Mouse (Mus musculus) induced T-regulatory cell, adult 2 months (primary cell): ENCODE results near the gene Thy1.

Experiments used
- DNase-seq: peaks from one replicate; pipeline ENCODE4 v3.0.0-alpha.2; 2012; ENCODE audit warnings: low read depth

Thy1 gene

DNA sequence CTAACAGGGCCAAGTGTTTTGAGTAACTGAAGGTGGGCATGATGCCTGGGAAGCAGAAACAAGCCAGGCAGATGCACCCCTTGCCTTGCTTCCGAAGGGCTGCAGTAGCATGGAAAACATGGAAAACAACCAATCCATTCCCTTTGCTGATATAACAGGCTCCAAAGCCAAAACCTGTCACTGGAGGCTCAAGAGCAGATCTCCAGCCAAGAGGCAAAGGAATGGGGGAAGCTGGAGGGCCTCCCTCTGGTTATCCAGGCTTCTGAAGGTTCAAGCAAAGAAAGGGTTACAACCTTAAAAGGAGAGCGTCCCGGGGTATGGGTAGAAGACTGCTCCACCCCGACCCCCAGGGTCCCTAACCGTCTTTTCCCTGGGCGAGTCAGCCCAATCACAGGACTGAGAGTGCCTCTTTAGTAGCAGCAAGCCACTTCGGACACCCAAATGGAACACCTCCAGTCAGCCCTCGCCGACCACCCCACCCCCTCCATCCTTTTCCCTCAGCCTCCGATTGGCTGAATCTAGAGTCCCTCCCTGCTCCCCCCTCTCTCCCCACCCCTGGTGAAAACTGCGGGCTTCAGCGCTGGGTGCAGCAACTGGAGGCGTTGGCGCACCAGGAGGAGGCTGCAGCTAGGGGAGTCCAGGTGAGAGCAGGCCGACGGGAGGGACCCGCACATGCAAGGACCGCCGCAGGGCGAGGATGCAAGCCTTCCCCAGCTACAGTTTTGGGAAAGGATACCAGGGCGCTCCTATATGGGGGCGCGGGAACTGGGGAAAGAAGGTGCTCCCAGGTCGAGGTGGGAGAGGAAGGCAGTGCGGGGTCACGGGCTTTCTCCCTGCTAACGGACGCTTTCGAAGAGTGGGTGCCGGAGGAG is at the start of gene Thy1:
Gene Thy1 (plus strand): TSS at position 549 of the 872 bp plus-strand sequence.
- DNase-seq: peak; percentile 79

DNA sequence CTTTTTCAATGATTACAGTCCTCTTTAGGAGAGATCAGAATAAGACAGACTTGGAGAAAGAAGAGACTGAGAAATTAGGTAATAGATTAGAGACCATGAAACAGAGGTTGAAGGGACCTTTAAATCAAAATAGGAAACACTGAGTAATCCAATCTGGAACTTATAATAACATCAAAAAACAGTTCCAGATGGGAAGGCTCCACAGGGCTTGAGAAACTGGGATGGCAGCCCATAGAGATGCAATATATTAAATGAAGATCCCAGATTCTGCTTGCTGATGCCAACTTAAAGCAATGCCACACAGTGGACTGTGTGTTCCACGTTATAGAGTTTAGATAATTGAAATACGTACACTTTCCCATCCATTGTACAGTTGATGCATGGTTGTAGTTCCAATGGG is 45.5 kb upstream of the Thy1 start:
- DNase-seq: no peak

DNA sequence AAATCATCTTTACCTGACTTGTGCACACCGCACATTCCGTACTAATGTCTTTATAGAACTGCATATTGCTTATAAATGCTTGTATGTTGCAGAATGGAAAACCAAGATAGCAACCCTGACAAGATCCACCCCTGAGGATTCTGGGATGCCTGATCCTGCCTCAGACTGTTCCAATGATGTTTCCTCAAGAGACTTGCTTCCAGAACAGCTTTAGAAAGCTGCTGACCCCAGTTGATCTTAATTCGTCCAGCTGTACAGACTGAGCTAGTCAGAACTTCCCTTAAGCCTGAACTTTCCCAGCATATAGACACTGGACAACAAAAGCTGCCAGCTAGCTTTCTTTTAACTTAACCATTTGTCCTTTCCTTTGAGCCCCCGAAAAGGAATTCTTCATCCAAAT is 44.3 kb upstream of the Thy1 start:
- DNase-seq: no peak

DNA sequence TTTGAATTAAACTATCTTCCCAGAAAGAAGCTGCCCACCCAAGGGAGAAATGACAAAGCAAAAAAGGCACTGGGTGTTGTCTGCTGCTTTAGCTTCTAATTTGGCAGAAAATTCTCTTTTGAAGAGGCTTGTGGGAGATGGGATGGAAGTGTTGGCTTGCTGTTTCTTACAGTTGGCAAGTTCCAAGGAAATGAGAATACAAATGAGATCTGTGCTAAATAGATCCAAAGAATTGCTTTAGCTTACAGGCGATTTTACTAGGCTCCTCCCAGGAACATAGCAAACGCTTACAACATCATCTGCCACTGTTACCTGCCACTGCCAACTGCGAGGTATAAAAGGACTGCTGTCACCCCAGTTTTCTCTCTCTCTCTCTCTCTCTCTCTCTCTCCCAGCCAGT is 38.8 kb upstream of the Thy1 start:
- no peak for DNase-seq

DNA sequence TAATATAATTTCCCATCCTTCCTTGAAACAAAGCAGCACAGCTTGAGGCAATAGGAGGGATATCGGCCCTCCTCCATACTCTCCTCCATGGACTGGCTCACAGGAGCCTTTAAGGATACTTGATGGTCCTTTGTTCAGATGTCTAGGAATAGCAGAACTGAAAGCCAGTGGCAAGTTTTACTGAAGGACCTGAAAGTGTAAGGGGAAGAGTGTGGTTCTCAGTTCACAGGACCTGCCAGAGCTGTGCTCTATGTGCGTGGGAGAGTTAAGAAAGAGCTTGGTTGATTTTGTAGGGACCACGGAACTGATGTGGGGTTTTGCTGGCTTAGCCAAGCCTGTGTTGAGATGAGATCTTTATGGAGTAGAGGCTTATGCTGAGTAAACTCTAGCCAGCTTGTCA is 37.9 kb upstream of the Thy1 start:
- no peak for DNase-seq

DNA sequence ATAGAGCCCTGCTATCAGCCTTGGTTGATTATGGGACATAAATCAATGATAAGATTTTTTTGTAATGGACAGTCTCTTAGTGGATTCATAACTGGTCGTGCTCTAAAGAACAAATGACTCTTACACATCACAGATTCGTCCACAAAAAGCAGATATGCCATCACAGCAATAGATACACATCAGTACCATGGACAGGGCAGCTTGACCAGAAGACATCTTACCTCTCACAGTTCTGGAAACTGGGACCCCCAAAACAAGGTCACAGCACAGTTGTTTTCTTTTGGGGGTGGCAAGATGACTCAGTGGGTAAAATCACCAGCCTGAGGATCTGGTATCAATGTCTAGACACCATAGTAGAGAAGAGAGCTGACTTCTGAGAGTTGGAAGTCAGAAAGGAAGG is 35.9 kb upstream of the Thy1 start:
- DNase-seq: no peak

DNA sequence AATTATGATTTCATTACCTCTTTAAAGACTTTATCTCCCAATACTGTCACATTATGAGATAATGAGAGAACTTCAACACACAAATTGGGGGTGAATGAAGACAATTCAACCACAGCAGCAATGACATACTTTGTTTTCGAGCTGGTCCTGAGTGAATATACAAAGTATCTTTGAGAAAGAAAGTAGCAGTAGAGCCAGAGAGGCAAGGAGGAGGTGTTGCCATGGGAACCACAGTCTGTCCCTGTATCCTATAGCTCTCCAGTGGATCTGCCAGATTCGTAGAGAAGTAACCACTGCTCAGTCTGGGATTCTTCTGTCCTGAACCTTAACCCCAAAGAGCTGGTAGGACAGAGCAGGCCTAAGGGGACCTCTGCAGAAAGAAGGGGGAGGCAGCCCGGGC is 35.2 kb upstream of the Thy1 start:
- DNase-seq: no peak

DNA sequence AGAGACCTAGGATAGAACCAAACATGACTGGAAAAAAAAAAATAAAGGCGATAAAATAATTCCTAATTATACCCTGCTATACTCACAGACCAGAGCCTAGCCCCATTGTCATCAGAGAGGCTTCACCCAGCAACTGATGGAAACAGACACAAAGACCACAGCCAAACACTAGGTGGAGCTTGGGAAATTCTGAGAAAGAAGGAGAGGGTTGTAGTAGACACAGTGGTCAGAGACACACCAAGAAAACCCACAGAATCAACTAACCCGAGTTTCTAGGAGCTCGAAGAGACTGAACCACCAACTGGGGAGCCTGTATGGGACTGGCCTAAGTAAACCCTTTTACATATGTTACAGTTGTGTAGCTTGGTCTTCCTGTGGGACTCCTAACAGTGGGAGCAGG is 32.3 kb upstream of the Thy1 start:
- peak; percentile 57 for DNase-seq

DNA sequence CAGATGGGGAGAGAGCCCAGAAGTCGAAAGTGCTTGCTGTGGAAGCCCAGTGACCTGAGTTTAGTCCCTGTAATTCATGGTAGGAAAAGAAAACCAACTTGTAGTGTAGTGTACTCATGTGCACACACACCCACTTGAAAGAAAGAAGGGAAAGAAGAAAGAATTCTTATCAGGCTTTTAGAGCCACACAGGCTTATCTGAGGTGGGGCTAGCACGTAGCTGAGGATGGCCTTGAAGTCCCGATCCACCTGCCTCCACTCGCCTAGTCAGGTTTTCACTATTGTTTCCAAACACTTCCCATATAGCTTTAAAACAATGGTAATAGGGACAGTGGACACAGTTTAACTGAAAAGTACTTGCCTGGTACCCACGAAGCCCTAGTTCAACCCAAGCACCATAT is 31.5 kb upstream of the Thy1 start:
- no peak for DNase-seq

DNA sequence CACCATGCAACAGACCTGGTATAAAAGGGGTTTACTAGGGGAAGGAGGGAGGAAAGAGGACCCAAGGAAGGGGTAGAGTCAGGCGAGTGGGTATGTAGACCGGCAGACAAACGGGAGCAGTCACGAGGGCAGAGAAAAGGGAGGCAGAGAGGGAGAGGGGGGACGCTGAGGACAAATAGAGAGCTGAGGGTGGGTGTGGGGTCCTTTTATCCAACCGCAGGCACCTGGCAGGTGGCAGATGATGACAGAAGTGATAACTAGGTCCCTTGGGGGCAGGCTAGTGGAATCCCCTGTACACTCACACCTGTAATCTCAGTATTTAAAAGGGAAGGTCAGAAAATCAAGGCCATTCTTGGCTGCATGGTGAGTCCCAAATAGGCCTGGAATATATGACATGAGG is 31.0 kb upstream of the Thy1 start:
- no peak for DNase-seq

DNA sequence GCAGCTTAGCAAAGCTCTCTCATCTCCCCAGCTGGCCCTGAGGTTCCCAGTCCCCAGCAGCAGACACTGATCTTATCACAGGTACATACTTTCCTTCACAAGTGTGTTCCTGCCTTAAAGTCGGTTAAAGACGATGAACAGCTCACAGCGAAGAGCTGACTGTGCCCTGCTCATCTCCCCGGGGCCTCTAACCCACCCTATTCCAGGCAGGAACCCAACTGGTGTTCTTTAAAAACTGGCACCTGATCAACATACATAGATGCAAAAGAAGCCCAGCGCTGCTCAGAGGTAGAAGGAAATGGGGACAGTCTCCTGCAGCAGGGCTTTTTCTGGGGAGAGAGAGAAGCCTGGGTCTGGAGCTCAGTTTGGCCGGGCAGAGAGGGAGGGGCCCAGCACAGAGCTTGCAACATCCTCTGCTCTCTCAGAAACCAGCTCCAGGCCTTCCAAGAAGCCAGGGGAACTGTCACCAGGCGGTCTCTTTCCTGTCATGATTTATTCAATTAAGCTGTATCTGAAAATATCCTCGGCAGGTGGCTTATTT is 30.4 kb upstream of the Thy1 start:
- peak; percentile 61 for DNase-seq

DNA sequence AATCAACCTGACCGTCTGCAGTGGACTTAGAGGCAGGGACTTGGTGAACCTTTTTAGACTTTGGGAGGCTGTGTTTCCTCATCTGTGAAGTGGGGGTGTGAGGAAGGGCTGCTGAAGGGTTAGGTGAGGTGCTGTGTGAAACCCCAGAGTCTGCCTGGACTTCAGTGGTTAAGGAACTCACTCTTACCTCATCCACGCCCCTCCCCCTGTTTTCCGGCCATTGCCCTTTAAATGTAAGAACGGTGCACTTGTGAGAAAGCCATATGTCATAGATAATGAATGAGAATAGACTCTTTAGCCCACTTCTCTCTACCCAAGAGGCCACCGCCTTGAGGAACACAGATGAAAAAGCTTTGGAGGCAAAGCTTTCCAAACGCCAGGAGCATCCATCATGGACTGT is 29.4 kb upstream of the Thy1 start:
- peak; percentile 73 for DNase-seq

DNA sequence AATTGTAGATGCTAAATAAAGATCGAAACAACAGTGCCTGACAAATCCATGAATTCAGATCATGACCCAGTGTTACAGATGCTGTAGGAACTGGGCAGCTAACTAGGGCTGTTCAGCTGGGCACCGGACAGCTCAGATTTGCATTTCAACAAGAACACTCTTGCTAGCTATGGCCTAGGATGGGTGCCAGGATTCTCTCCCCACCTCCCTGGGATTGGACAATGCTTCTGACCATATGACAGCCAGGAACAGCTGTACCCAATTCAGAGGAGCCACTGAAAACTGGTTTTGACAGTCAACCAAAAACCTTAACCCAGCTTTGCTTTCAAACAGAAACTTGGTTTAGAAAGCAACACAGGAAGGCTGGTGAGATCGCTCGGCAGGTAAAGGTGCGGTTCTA is 26.9 kb upstream of the Thy1 start:
- DNase-seq: peak; percentile 64

DNA sequence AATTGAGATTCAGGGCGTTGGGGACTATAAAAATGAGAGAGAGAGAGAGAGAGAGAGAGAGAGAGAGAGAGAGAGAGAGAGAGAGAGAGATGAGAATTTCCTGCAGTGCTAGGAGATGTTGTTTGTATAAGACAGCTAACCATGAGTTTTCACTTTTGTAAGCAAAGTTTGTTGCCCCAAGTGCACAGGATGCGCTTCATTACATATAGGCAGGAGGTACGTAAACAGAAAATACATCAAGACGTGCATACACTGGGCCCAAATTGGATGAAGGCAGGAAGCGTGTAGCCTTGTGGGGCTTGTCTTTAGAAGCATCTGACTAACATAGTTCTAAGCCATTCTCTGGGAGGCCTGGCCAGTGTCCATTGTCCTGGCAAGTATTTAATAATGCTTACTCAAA is 25.3 kb upstream of the Thy1 start:
- peak; percentile 84 for DNase-seq

DNA sequence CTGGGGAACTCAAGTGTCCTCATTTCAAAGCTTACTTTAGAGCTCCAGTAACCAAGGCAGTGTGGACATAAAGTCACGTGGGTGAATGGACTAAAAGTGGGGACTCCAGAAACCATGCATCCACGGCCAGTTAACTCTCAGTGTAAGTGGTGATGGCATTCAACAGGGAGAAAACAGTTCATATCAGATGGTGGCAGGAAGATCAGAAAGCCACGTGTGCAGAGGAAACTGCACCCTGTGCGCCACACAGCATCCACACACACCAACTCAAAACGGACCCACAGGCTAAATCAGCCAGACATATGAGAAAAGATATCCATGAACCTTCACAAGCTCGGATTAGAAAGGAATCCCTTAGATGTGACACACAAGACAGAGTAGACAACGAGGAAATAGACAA is 23.2 kb upstream of the Thy1 start:
- DNase-seq: peak; percentile 80

DNA sequence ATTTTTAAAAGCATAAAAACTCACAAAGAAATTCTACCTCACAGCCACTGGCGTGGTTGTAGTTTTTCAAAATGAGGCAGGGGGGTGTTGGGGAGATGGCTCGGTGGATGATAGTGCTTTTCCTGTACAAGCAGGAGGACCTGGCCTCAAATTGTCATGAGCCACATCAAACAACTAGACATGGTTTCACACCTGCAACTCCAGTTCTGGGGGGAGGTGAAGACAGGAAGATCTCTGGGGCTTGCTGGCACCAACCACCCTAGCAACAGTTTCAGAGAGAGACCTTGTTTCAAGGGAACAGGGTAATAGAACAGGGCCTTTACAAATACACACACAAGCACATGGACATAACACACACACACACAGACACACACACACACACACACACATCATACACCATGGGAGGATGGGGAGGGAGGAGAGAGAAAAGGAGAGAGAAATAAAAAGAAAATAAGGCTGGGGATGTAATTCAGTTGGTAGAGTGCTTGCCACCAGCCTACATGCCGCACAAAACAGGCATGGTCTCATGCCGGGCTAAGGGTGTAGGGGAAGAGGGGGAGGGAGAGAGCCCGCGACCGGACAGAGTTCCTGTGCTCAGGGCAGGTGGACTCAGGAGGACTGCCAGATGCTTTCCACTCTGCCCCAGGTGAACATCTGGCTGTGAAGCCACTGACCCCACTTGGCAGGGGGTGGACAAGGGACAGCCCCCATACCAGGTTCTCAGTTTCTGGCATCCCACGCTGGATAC is 20.9 kb upstream of the Thy1 start:
- peak; percentile 86 for DNase-seq

DNA sequence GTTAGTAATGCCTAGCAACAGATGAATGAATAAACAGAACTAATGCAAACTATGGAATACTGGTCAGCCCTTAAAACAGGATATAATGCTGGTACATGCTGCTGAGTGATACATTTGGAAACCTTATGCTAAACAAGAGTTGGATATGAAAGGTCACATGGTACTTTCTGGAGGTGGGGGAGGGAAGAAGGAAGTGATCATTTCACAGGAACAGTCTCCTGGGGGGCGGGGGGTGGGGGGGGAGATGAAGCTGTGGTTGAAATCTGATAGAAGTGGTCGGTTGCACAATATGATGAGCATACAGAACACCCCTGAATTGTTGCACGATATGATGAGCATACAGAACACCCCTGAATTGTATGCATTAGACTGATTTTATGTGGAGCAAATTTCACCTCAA is 19.1 kb upstream of the Thy1 start:
- peak; percentile 66 for DNase-seq

DNA sequence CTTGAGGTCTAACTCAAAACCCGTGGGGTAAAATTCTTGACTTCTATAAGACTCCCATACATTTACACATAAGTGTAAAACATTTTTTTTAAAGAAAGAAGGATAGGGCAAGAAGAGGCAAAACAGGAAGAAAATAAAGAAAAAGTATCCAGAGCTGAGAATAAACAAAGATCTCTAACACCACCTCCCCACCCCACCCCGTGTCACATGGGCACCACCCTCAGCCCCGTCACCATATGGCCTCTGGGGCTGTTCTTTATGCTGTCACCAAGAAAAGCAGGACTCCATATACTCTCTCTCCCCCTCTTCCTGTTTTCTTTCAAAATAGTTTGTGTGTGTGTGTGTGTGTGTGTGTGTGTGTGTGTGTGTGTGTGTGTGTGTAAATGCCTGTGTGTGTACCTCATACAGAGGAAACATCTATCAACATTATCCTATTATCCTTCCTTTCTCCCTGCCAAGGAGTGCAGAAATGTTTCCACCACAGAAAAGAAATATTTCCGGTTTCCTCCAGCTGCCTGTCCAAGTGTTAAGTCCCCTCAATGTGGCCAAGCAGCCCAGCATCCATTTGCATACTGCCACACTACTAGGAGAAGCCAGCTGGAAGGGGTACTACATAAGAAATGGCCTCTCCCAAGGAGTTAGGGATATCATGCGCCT is 13.5 kb upstream of the Thy1 start:
- peak; percentile 69 for DNase-seq

DNA sequence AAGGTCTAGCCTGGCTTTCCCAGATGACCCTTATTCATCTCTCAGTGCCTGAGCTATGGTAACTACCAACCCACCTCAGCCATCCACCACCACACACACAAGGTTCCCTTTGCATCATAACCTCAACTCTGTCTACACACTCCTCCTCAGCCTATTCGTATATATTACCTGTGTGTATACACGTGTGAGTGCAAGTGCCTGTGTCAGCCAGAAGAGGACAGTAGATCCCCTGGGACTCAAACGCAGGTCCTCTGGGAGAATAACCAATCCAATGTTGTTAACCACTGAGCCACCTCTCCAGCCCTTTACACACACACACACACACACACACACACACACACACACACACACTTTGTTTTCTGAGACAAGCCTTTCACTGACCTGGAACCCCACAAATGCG is 12.5 kb upstream of the Thy1 start:
- DNase-seq: no peak

DNA sequence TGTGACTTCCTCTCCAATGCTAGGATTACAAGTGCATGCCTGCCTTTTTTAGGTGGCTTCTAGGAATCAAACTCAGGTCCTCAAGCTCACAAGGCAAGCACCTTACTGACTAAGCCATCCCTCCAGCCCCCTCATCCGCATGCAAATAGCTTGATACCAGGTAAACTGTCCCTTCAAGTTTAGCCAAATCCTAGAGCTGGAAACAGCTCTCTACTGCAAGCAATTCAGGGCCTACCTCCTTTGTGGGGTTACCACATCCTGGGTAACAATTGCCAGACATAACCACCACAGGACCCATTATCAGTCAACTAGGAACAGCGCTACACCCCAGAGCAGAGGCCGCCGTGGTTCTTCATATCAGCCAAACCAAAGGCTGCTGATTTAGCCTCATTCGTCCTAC is 12.1 kb upstream of the Thy1 start:
- peak; percentile 92 for DNase-seq

DNA sequence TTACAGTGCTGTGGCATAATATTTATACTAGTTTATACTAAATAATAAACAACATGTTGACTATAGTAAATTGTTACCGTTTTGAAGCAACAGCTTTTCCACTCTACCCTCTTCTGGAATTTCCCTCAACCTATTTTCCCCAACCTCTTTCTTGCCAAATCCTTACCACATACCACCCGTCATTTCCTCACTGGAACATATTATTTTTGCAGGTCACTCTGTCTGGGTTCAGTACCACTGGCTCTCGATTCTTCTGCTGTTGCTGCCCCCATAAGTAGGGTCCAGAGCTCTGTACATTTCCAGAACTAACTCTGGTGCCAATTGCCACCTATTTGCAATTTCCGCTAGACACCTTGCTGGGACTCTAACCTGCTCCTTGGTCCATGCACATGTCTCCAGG is 11.2 kb upstream of the Thy1 start:
- peak; percentile 79 for DNase-seq

DNA sequence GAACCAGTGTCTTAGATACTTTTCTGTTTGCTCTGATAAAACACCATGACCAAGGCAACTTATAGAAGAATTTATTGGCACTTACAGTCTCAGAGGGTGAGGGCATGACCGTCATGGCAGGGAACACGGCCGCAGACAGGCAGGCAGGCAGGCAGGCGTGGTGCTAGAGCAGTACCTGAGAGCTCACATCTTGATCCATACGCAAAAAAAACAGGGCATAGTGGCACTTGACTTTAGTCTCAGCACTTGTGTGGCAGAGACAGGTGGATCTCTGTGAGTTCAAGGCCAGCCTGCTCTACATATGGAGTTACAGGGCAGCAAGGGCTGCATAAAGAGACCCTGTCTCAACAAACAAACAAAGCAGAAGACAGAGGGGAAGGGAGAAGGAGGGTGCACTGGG is 9.9 kb upstream of the Thy1 start:
- peak; percentile 56 for DNase-seq
